Mouse (Mus musculus) myocyte (in vitro differentiated cells): ENCODE data around the gene Hsd17b14.

Source experiments
- CEBPB ChIP-seq: IDR thresholded peaks from 2 replicates; pipeline ENCODE4 v1.6.1; 2011; ENCODE audit warnings: mild to moderate bottlenecking, moderate library complexity; ENCODE audit not compliant: poor library complexity, insufficient read depth, severe bottlenecking
- E2F4 ChIP-seq: IDR thresholded peaks from one replicate; pipeline ENCODE4 v1.6.1; 2011; ENCODE audit warnings: mild to moderate bottlenecking, control low read depth, moderate library complexity; ENCODE audit not compliant: insufficient read depth
- MAX ChIP-seq: IDR thresholded peaks from one replicate; pipeline ENCODE4 v1.6.1; 2011; ENCODE audit warnings: low read depth, mild to moderate bottlenecking, control low read depth
- POLR2A ChIP-seq: IDR thresholded peaks from one replicate; pipeline ENCODE4 v1.6.1; 2011; ENCODE audit warnings: low read depth, mild to moderate bottlenecking, control low read depth, moderate library complexity; ENCODE audit not compliant: insufficient read length
- POLR2AphosphoS2 ChIP-seq: IDR thresholded peaks from one replicate; pipeline ENCODE4 v1.6.1; 2011; ENCODE audit warnings: low read depth, control low read depth; ENCODE audit not compliant: insufficient read length
- REST ChIP-seq: IDR thresholded peaks from one replicate; pipeline ENCODE4 v1.6.1; 2011; ENCODE audit warnings: mild to moderate bottlenecking, control low read depth, moderate library complexity; ENCODE audit not compliant: insufficient read depth, insufficient read length
- TCF12 ChIP-seq: IDR thresholded peaks from one replicate; pipeline ENCODE4 v1.6.1; 2011; ENCODE audit warnings: mild to moderate bottlenecking, control low read depth; ENCODE audit not compliant: poor library complexity, insufficient read depth, severe bottlenecking
- TCF3 ChIP-seq: IDR thresholded peaks from one replicate; pipeline ENCODE4 v1.6.1; 2011; ENCODE audit warnings: low read depth, control low read depth; ENCODE audit not compliant: insufficient read length
- USF1 ChIP-seq: IDR thresholded peaks from one replicate; pipeline ENCODE4 v1.6.1; 2011; ENCODE audit warnings: low read depth, mild to moderate bottlenecking, control low read depth, moderate library complexity

- TF ChIP-seq E2F4 = no peak
- TF ChIP-seq POLR2AphosphoS2 = no peak
- no peak for TF ChIP-seq POLR2A
- no peak for TF ChIP-seq REST
- no peak for TF ChIP-seq TCF12
- TF ChIP-seq MAX = no peak
- TF ChIP-seq USF1 = no peak
- TF ChIP-seq CEBPB = no peak
- TF ChIP-seq TCF3 = no peak
These were observed 1.1 kb downstream of the Hsd17b14 start for GRCm38 (mm10) chr7:45555787-45556186.
